Mouse (Mus musculus): ENCODE results near the gene Nup210l.
"Not testable (repeated sequence)": the region's sequence is repeated elsewhere in the genome, so short reads cannot be mapped to it uniquely, and the experiment has no call there.

Nup210l gene

GRCm38 (mm10) chr3:90222941-90223340 lies 119.0 kb downstream of the Nup210l start:
- DNase-seq (ENCODE audit: low read depth) = no peak

DNA sequence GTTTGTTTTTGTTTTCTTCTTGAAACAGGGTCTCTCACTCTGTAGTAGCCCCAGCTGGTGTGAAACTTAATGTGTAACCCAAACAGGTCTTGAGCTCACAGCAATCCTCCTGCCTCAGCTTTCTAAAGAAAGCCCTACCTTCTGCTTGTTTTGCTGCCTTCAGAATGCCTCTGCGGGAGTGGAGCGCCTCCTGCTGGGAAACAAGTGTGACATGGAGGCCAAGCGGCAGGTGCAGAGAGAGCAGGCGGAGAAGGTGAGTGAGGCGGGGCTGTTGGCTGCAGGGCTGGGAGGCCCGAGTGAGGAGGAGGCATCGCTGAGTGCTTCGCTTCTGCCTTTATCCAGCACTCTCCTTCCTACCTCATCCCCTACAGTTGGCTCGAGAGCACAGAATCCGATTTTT lies 120.4 kb downstream of the Nup210l start:
- no peak for DNase-seq (ENCODE audit: low read depth)

GRCm38 (mm10) chr3:90231075-90231474 lies 127.1 kb downstream of the Nup210l start:
- no peak for DNase-seq (ENCODE audit: low read depth)

DNA sequence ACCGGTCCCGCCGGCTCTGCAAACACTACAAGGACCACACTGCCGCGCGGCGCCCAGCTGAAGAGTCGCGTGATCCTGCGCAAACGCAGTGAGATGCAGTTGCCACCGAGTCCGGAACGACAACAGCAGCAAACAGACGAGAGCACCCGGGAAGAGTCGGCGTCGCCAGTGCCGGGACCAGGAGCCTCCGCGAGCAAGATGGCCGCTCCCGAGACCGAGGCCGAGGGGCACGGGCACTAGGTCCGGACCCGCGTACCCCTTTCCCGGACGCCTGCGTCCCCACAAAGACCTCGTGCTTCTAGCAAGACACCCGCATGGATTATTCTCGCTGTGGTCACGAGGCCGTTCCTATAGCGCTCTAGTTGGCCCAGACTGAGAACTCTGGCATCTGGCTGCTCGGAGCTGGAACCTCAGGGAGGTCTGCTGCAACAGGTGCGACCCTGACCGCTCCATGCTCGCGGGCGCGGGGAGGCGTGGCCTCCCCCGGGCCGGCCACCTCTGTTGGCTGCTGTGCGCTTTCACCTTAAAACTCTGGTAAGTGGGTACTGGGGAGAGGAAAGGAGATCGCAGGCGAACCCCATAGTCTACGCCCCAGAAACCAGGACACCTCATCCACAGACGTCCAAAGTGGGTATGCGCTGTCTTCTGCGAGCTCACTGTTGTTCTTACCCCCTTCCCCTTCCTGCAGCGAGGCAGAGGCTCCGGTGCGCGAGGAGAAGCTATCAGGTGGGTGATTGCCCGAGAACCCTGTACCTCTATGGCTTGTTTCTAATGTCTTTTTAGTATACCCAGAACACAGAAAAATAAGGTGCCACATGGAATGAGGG lies 127.8 kb downstream of the Nup210l start, which contains the start of gene Jtb:
Jtb (plus strand) TSS at position 91 of the 827 bp plus-strand sequence.
- DNase-seq (ENCODE audit: low read depth) = peak; percentile 90

DNA sequence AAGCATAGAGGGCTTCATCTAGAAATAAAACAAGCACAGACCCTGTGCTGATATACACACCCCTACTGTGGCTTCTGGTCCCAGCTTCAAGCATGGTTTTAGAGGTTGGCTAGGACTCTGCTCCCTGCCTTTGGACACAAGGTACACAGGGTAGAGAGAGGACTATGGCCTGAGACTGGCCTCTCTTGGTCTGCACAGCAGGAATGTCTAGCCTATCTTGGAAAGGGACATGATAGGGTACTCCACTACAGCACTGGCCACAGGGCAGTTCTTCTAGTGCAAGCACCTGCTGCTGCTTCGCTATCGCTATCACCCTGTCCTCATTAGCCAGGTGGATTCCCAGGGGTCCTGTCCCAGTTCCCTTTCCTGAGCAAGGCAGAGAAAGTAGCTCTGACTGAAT lies 137.3 kb downstream of the Nup210l start:
- DNase-seq (ENCODE audit: low read depth) = no peak

- no peak for DNase-seq (ENCODE audit: low read depth)
Measured at GRCm38 (mm10) chr3:90241669-90242358, 137.9 kb downstream of the Nup210l start.

GRCm38 (mm10) chr3:90242984-90243775 lies 139.2 kb downstream of the Nup210l start, which contains the start of gene Creb3l4:
Gene Creb3l4, minus strand, starts transcription at chr3:90243512.
- no peak for DNase-seq (ENCODE audit: low read depth)

- no peak for DNase-seq (ENCODE audit: low read depth)
Measured at GRCm38 (mm10) chr3:90245406-90245805, 141.5 kb downstream of the Nup210l start.

- no peak for DNase-seq (ENCODE audit: low read depth)
Measured at GRCm38 (mm10) chr3:90247630-90247959, 143.7 kb downstream of the Nup210l start.

DNA sequence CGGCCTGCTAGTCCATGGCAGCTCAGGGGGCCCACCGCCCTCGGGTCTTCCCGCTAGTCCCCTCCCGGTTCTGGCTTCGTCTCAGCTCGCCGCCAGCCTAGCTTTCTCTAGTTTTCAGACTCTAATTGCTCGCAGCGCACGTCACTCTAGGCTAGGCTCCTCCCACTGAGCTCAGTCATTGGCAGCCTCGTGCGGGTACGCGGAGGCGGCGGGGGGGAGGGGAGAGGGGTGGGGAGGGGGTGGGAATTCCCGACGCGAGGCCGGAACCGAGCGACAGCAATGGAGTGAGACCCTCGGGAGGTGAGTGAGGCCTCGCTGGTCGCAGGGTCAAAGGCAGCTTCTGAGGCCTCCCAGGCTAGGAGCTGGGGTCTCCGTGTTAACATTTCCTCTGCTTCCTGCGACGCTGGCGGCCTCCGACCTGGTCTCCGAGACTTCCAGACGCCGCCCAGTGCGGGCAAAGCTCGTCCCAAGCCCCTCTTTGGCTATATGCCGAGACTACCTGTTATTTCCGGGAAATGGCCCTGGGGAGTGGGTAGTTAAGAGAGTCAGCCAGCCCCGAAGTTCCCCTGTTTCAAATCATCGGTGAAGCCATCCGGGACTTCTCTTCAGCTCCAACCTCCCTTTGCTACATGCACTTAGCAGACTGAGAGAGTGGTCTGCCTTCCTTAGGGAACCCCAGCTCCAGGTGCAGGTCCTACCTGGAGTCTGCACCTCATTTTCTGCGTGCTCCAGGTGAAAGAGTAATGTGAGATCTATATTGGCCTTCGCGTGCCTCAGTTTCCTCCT lies 144.2 kb downstream of the Nup210l start, which contains the start of gene Slc39a1:
Slc39a1 (plus strand) TSS at position 213 of the 786 bp plus-strand sequence.
- peak; percentile 93 for DNase-seq (ENCODE audit: low read depth)

GRCm38 (mm10) chr3:90248746-90249100 lies 144.8 kb downstream of the Nup210l start:
- no peak for DNase-seq (ENCODE audit: low read depth)

GRCm38 (mm10) chr3:90250791-90251190 lies 146.9 kb downstream of the Nup210l start:
- no peak for DNase-seq (ENCODE audit: low read depth)

GRCm38 (mm10) chr3:90251731-90252226 lies 147.8 kb downstream of the Nup210l start:
- DNase-seq (ENCODE audit: low read depth) = not testable (repeated sequence)

GRCm38 (mm10) chr3:90252659-90253058 lies 148.7 kb downstream of the Nup210l start:
- not testable (repeated sequence) for DNase-seq (ENCODE audit: low read depth)

- DNase-seq (ENCODE audit: low read depth) = not testable (repeated sequence)
Measured at GRCm38 (mm10) chr3:90253174-90253573, 149.2 kb downstream of the Nup210l start.

DNA sequence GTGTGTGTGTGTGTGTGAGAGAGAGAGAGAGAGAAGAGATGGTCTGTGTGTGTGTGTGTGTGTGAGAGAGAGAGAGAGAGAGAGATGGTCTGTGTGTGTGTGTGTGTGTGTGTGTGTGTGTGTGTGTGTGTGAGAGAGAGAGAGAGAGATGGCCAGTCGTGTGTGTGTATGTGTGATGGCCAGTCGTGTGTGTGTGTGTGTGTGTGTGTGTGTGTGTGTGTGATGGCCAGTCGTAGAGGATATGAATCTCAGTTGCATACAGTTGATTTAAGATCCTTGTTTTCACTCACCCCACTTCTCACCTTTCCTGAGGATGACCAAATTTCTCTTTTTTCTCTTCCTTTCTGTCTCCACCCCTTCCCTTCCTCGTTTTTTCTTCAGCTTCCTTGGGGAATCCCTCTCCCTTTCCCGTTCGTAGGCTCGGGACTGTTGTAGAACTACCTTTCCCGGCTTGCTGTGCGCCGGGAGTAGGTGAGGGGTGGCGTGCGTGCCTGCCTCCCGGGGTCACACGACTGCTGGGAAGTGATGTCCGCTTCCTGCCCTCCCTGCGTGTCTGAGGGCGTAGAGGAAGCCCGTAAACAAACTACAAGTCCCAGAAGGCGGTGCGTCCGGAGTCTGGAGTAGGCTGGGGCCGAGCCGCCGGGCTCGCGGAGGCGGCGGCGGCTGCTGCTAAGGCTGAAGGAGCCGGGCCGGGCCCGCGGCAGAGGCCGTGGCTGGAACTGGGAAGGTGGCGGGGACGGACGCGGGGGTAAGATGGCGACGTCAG lies 149.9 kb downstream of the Nup210l start, which contains the start of gene Crtc2:
Crtc2 (plus strand) TSS at position 511 of the 766 bp plus-strand sequence.
- DNase-seq (ENCODE audit: low read depth) = peak; percentile 85

- no peak for DNase-seq (ENCODE audit: low read depth)
Measured at GRCm38 (mm10) chr3:90254419-90255193, 150.7 kb downstream of the Nup210l start.

DNA sequence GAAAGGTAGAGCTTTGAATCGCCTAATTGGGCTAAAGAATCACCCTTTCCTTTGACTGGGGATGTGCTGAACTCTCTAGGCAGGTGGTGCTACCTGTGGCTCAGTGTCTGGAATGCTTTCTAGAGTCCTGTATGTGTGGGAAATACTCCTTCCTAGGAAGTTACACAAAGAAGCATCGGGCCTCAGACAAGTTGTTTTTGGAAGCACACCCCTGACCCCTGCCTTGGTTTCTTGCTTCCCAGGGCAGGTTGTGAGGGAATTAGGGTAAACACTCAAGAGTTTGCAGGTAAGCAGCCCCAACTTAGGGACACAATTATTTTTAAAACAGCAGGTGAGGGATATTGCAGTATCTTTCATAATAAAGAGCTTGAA lies 151.2 kb downstream of the Nup210l start:
- no peak for DNase-seq (ENCODE audit: low read depth)

DNA sequence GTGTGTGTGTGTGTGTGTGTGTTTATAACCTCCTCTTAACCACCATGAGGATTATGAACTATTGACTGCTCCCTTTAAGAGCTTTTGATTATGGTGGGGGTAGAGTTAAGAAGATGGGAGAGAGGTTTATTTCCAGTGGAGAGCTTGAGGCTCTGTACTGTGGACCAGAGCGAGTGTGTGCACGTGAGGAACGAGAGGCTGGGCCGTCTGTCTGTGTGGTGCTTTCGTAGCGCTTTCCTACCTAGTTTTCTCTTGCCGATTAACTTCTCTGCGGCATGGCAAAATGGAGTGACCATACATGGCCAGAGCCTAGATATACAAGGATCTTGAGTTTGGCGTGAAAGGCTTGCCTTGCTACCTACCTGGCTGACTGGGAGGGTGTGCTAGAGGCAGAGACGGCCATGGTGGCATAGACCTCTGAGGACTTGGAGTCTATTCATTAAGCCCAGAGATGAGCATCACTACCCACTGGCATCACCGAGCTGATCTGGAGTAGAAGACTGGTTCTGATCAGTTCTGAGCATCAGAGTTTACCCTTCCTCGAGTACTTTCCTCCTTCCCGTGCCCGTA lies 151.9 kb downstream of the Nup210l start:
- no peak for DNase-seq (ENCODE audit: low read depth)

All from c-Kit-positive CD71-negative TER-119-negative erythroid progenitor cells, embryonic 14.5 days (primary cell).